In genomic region chr11:67366936-67367335, GRCm38 (mm10) we compare ENCODE assay signal across 23 mouse cellular contexts. TPM values are rescaled to one million over a fixed set of nuclear protein-coding genes. Genes with fewer than 3 reads are reported as not detected.
A peak's percentile ranks its signal among the peaks of the same experiment; 100 is the strongest.
DNase-seq lines count a peak whose midpoint lies in the region; ATAC-seq and TF ChIP-seq lines count a peak whose summit lies in the region.
"Had no signal": no experiment of that assay in that cellular context is flagged by ENCODE, and none has a peak within 500 bp of the region (broad histone marks: within the 10 kb centered on the region; RNA-seq: fewer than 3 reads in every experiment).

No protein-coding gene starts in this region.

- H3K9me3 ChIP-seq in embryonic facial prominence, embryonic 14.5 days (ENCODE audit: control insufficient read depth, low read length): no peaks in the 10 kb centered on the region
- H3K9me3 ChIP-seq in embryonic facial prominence, embryonic 10.5 days: no peaks in the 10 kb centered on the region
- H3K9me3 ChIP-seq: embryonic facial prominence, embryonic 15.5 days; forebrain, embryonic 10.5 days; heart, embryonic 10.5 days; hindbrain, embryonic 10.5 days; hindbrain, embryonic 15.5 days had no signal

- ATAC-seq in embryonic facial prominence, embryonic 14.5 days (ENCODE audit: low read depth): no peak
- ATAC-seq: forebrain, embryonic 14.5 days; inflammation-experienced regulatory T-cells, adult 6 months; intestine, postnatal 0 days had no signal

- WGBS in embryonic facial prominence, embryonic 14.5 days: 65% methylated on average over 9 of the region's 9 CpGs
- 85% methylated on average over 9 of the region's 9 CpGs for WGBS in embryonic facial prominence, embryonic 10.5 days

- H3K27ac ChIP-seq in embryonic facial prominence, embryonic 14.5 days (replicated peaks; ENCODE audit: low read depth, low read length): no peak overlapping the region
- H3K27ac ChIP-seq in embryonic facial prominence, embryonic 10.5 days (replicated peaks): no peak overlapping the region
- no peak overlapping the region for H3K27ac ChIP-seq in left cerebral cortex, adult 2 months
- H3K27ac ChIP-seq: embryonic facial prominence, embryonic 15.5 days; forebrain, embryonic 10.5 days; heart, embryonic 10.5 days; hindbrain, embryonic 10.5 days; hindbrain, embryonic 15.5 days had no signal

- no peaks in the 10 kb centered on the region for H3K27me3 ChIP-seq in embryonic facial prominence, embryonic 14.5 days (replicated peaks; ENCODE audit: control insufficient read depth, insufficient read depth, low read length)
- H3K27me3 ChIP-seq in embryonic facial prominence, embryonic 10.5 days (replicated peaks; ENCODE audit: low read depth, poor library complexity, severe bottlenecking): no peaks in the 10 kb centered on the region
- H3K27me3 ChIP-seq: embryonic facial prominence, embryonic 15.5 days; hindbrain, embryonic 15.5 days had no signal

- no peak overlapping the region for H3K4me3 ChIP-seq in embryonic facial prominence, embryonic 14.5 days (ENCODE audit: low read depth, low read length)
- no peak overlapping the region for H3K4me3 ChIP-seq in embryonic facial prominence, embryonic 10.5 days
- H3K4me3 ChIP-seq in left cerebral cortex, adult 2 months: no peak overlapping the region
- H3K4me3 ChIP-seq: embryonic facial prominence, embryonic 15.5 days; erythroblast, embryonic 14.5 days; forebrain, embryonic 10.5 days; heart, embryonic 10.5 days; hindbrain, embryonic 10.5 days; hindbrain, embryonic 15.5 days had no signal

- intact Hi-C loops in left cerebral cortex, postnatal 4 days (cut with DNase I): no loop called here
- intact Hi-C loops in left cerebral cortex, adult 2 months (cut with DNase I): no loop called here

- no peaks in the 10 kb centered on the region for H3K36me3 ChIP-seq in embryonic facial prominence, embryonic 14.5 days (ENCODE audit: control insufficient read depth, insufficient read depth, low read length)
- H3K36me3 ChIP-seq in embryonic facial prominence, embryonic 10.5 days (replicated peaks): no peaks in the 10 kb centered on the region
- H3K36me3 ChIP-seq: embryonic facial prominence, embryonic 15.5 days; forebrain, embryonic 10.5 days; heart, embryonic 10.5 days; hindbrain, embryonic 10.5 days; hindbrain, embryonic 15.5 days had no signal

- no peak for TF ChIP-seq CTCF in left cerebral cortex, adult 2 months (IDR thresholded peaks at IDR 0.05)

- H3K9ac ChIP-seq in embryonic facial prominence, embryonic 14.5 days (ENCODE audit: low read depth, low read length): no peak overlapping the region
- H3K9ac ChIP-seq: embryonic facial prominence, embryonic 15.5 days; hindbrain, embryonic 15.5 days had no signal

- DNase-seq in embryonic facial prominence, embryonic 14.5 days (ENCODE audit: low spot score): peak; percentile 9
- no peak for DNase-seq in embryonic facial prominence, embryonic 10.5 days (ENCODE audit: low spot score)
- peak; percentile 20 for DNase-seq in left cerebral cortex, postnatal 4 days
- DNase-seq in left cerebral cortex, adult 2 months (ENCODE audit: extremely low spot score in 1 of 2, low spot score in 2 of 2): no peak
- DNase-seq in Muller cell, postnatal 12 days (ENCODE audit: inconsistent ontology term): peak; percentile 82
- DNase-seq in retina, embryonic 14.5 days (ENCODE audit: low spot score): peak; percentile 16
- no peak for DNase-seq in frontal cortex, adult 2 months (ENCODE audit: extremely low spot score in 1 of 2, low spot score in 1 of 2)
- DNase-seq: adrenal gland, adult 8-10 months; cerebellum, adult 2 months; cerebellum, postnatal 36 days; gastrocnemius, postnatal 36 days; heart, adult 18-20 months; heart, postnatal 10 days had no signal

- no peak overlapping the region for H3K4me2 ChIP-seq in embryonic facial prominence, embryonic 14.5 days (ENCODE audit: low read depth, low read length)
- H3K4me2 ChIP-seq: embryonic facial prominence, embryonic 15.5 days; hindbrain, embryonic 15.5 days had no signal

- no peaks in the 10 kb centered on the region for H3K4me1 ChIP-seq in embryonic facial prominence, embryonic 14.5 days (ENCODE audit: control insufficient read depth, insufficient read depth, low read length)
- H3K4me1 ChIP-seq in embryonic facial prominence, embryonic 10.5 days: no peaks in the 10 kb centered on the region
- H3K4me1 ChIP-seq: embryonic facial prominence, embryonic 15.5 days; hindbrain, embryonic 10.5 days; hindbrain, embryonic 15.5 days had no signal

RNA-seq across cellular contexts. Expression of gene Myh13, which starts 45.5 kb away (rescaled TPM):
- polyA plus RNA-seq in embryonic facial prominence, embryonic 14.5 days (2014; fragmentation: Nextera tagmentation; extraction: Ambion mirVana): 0.33 and 0.39 TPM in 2 replicates
- polyA plus RNA-seq in embryonic facial prominence, embryonic 10.5 days (2016; fragmentation: Nextera tagmentation; extraction: Ambion mirVana): 0.05 TPM in 1 of 2 replicates, not detected in the other
- under 1 TPM; 0.14 to 0.28 TPM for total RNA-seq in left cerebral cortex, postnatal 4 days (2021)
- under 1 TPM; 0.18 to 0.51 TPM for total RNA-seq in left cerebral cortex, adult 2 months (2021)
- 0.28 and 0.53 TPM in 2 replicates for polyA plus RNA-seq in frontal cortex, adult 2 months (2012; rRNA removed)
- total RNA-seq: heart, adult 18-20 months had no signal
- polyA plus RNA-seq: erythroblast, embryonic 14.5 days; forebrain, embryonic 10.5 days; forebrain, embryonic 14.5 days; heart, embryonic 10.5 days; heart, embryonic 14.5 days; hindbrain, embryonic 10.5 days; inflammation-experienced regulatory T-cells, adult 6 months; intestine, postnatal 0 days had no signal

Comparison
In these comparisons a context has a peak if more than half of its experiments do, and no peak if none do; other contexts are left out.
1. DNase-seq: peak in embryonic facial prominence, embryonic 14.5 days (single experiment), left cerebral cortex, postnatal 4 days (single experiment), Muller cell, postnatal 12 days (single experiment) and retina, embryonic 14.5 days (single experiment); none in embryonic facial prominence, embryonic 10.5 days (single experiment), left cerebral cortex, adult 2 months (0 of 2) and frontal cortex, adult 2 months (0 of 2).